Mouse (Mus musculus) E14TG2a.4 (cell line): ENCODE data around the gene Chd2.

Experiments used
- CTCF ChIP-seq: conservative IDR thresholded peaks from 2 replicates; pipeline ENCODE4 v1.5.1; 2014; ENCODE audit warnings: low read length
- NANOG ChIP-seq: IDR thresholded peaks from 2 replicates; pipeline ENCODE4 v1.6.1; 2014; ENCODE audit warnings: borderline replicate concordance, low read length, mixed read lengths

DNA sequence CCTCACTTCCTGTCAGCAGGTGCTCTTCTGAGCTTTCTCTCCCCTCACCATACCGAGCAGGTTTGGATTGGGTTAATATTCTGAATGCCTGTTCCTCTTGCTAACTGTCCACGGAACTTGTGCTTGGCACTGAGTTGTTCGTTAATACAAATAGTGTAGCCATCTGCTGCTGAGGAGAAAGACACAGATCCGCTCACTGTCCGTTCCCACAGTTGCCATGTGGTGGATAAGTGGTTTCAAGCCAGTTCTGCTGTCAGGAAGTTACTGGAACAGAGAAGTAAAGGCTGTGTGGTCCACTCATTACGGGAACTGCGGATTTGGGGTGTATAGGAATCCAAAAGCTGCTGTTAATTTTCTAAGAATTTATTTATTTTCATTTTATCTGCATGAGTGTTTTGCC, 158.8 kb downstream of the Chd2 start:
- no peak for TF ChIP-seq CTCF
- no peak for TF ChIP-seq NANOG
